Mouse (Mus musculus): ENCODE measurements around the gene Sdk1. TPM values are rescaled to one million over a fixed set of nuclear protein-coding genes. Genes with fewer than 3 reads are reported as not detected.

Sdk1 gene
- total RNA-seq, 2 experiments from 2014 or later, result 5.4 to 5.7 TPM

DNA sequence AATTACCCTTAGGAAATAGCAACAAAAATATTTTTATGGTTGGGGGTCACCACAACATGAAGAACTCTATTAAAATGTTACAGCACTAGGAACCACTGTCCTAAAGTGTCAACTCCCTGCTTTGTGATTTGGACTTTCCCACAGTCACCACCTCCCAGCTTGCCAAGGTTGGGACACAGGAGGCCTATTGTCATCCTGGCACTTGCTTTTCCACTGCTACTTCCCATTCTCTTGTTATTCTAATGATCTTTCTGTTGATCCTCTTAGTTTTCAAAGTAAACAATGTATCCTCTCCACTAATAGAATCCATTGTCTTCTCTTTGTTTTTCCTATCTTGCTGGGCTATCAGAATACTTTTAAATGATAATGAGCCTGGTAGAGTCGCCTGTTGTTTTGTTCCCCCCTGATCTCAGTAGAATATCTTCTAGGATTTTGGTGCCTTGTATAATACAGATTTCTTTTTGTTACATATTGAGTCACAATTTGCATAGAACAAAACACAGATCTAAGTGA lies 746.1 kb downstream of the Sdk1 start:
- DNase-seq (ENCODE audit: low spot score in 2 of 2), result no peak

DNA sequence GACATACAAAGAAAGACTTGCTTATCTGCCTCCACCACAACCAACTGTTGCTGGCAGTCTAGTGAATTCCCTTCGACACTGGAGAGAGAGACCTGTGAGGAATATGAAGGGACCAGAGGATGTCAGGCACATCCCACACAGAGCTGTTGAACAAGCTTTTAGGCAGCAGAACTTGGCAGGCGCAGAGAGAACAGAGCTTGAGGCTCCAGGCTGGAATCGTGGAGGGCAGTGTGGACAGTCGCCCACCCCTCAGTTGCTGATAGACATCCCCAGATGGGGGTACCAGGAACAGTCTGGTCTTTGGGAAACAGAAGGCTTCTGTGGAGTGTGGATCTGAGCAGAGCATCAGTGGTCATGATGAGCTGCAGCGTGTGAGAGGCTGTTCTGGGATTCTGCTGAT lies 747.4 kb downstream of the Sdk1 start:
- DNase-seq (ENCODE audit: low spot score in 2 of 2), result peak in 1 of 2 experiments; percentile 10

DNA sequence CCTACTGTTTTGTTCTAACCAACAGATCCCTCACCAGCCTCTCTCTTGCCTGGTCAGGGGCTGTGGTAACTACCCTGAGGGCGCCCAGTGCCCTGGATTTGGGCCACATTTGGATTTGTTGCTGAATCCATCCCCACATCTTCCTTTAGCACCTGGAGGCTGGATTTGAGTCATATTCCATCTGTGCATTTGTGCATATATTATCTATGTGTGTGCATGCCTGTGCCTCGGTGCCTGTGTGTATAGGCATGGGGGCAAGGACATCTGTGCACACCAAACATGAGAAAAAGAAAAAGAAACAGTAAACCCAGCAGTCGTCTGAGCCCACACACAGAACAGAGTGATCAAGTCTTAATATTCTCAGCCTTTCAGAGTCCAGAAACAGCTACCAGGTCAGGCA lies 752.9 kb downstream of the Sdk1 start:
- no peak for DNase-seq (ENCODE audit: low spot score in 2 of 2)

DNA sequence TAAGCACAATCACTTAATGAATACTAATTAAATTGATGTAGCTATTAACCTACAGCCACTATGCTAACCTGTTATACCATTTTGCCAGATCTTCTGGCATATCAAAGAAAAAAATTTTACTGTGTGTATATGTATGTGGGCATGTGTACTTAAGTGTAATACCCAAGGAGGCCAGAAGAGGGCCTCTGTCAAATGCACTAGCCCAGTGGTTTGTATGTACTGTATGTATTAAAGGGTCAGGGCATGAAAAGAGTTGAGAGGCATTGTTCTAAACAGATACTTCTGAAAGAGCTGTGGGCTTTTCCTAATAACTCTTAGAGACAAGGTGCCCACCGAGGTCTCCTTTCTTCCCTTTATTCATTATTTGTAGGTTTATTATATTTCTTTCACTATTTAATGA lies 759.0 kb downstream of the Sdk1 start:
- no peak for DNase-seq (ENCODE audit: low spot score in 2 of 2)

DNA sequence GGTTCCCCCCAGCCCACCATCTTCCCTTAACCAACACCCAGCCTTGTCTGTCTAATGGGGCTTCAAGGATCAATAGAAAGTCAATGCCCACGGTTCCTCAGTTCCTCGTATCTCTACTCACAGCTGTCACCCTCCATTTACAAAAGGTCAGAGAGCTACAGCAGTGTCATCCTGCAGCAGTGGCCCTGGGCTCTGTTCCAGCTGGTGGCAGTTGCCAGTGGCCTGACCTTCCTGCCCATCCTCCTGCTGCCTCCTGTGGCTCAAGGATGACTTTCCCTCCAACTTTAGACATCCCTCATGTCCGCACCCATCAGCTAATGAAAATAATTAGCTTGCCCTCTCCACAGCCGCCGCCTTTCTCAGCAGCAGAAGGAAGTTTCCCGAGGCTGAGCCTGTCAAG lies 759.8 kb downstream of the Sdk1 start:
- no peak for DNase-seq (ENCODE audit: low spot score in 2 of 2)

DNA sequence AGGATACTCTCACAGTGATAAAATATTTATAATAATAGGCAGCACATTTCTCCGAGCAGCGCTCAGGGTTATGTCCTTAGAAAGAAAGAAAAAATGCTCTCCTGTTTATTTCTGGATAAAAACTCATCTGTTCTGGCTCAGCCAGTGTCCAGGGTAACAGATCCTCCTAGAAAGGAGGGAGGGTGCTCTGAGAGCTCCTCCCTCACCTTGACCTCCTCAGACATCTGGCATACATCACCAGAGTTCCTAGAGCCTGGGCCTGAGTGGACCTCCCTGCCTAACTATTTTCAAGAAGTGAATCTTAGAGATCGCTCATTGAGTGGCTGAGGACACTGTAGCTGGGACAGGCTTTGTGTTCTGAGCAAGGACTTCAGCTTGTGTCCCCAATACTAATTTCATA lies 760.7 kb downstream of the Sdk1 start:
- no peak for DNase-seq (ENCODE audit: low spot score in 2 of 2)

DNA sequence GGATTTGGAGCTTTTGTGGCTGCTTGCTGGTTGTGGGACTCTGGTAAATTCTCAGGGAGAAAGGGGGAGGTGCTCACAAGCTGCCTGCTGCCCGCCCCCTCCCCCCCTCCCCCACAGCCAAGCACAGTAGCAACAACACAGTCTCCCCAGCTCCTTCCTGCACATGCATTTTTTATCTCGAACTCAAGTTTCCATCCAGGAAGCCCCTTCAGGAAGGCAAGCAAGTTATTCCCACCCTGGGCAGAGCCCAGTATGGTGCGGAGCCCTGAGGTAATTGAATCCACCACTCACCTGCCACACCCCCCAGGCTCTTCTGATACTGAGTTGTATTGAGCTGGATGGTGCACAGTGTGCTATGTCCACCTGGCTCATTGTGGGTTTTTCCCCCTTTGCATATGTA lies 768.9 kb downstream of the Sdk1 start:
- DNase-seq (ENCODE audit: low spot score in 2 of 2), result no peak

DNA sequence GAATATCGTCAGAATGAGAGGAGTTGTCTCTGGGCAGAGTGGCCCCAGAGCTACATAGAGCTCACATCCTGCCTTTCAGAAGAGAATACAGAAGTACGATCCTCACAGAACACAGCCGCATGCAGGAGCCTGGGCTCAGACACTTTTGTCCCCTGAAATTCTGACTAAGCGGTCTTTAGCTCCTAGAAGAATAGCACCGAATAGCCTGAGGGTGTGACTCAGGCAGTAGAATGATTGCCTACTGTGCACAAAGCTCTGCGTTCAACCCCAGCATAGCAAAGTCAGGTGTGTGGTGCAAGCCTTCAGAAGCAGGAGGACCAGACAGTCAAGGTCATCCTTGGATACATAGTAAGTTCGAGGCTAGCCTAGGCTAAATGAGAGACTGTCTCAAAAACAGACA lies 775.7 kb downstream of the Sdk1 start:
- DNase-seq (ENCODE audit: low spot score in 2 of 2), result no peak

DNA sequence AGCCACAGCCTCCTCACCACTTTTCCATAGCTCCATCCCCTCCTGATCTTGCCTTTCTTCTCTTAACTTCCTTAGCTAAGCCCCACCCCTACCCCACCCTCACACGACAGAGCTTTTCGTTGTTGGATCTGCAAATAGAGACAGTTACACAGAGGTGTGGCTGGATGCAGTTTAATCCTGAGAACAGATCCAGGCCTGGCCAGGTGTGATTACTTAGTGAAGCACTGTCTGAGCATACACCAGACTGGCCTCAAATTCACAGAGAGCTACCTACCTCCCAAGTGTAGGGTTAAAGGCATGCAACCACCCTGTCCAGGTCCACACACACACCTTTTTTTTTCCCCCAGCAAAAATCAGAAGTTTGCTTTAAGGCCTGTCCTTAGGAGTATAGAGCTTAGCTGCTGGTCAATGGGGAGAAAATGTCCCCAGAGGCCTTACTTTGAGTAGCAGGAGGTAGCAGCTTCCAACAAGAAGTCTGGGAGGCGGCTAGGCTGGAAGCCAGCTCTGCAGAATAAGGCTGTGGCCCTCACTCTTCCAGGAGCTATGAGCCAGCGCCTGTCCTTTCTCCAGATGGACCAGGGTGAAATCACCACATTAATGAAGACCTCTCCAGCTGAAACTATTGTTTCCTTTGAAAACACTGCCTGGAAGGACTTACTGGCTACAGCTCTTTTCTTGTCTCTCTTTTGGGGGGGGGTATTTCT lies 781.7 kb downstream of the Sdk1 start:
- DNase-seq (ENCODE audit: low spot score in 2 of 2), result no peak

DNA sequence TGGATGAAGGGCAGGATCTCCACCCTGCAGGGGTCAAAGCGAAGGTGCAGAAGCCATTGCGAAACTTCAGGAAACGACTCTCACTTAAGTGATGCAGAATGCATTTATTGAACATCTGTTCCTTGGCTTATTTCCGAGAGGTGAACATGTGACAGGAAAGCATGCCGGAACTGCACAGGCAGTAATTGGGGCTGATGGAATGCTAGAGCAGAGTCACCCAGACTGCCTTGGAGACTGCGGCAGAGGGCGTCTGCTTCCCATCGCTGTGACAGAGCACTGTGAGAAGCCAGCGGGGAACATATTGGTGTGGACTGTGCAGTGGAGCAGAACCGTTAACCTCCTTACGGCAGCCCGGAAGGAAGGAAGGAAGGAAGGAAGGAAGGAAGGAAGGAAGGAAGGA lies 783.2 kb downstream of the Sdk1 start:
- DNase-seq (ENCODE audit: low spot score in 2 of 2), result peak in 1 of 2 experiments; percentile 13

DNA sequence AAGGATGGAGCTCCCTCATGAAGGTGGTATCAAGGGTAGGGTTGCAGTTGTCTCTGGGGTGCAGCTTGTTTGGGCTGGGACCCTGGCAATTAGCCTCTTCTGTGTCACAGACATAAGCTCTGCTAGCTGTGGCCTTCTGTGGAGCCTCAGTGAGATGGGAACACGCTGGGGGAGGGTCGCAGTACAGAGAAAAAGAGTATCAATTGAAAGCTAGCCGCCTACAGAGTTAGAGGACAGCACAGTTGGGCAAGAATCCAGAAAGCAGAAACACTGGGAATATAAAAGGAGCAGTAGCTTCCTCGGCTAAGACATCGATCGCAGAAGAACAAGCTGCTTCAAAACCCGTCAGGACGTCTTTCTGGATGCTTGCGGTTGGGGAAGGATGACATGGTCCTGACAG lies 795.2 kb downstream of the Sdk1 start:
- DNase-seq (ENCODE audit: low spot score in 2 of 2), result peak in 1 of 2 experiments; percentile 13

DNA sequence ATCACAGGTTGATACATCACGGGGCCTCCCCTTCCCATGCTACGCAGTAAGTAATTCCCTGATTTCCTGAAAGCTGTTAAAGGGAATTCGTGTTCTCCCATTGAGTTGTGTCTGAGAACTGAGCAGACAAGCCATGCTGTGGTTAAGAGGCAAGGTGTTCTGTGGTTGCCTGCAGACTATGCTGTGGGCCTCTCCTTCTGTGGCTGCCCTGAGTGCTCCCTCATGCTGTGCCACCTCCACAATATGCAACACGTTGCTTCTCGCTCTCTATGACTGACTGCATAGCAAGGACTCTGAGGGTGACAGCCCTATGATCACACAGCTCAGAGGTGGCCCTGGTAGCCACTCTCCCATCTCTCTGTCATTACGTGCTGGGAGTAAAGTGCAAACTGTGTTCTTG lies 797.9 kb downstream of the Sdk1 start:
- DNase-seq (ENCODE audit: low spot score in 2 of 2), result no peak

DNA sequence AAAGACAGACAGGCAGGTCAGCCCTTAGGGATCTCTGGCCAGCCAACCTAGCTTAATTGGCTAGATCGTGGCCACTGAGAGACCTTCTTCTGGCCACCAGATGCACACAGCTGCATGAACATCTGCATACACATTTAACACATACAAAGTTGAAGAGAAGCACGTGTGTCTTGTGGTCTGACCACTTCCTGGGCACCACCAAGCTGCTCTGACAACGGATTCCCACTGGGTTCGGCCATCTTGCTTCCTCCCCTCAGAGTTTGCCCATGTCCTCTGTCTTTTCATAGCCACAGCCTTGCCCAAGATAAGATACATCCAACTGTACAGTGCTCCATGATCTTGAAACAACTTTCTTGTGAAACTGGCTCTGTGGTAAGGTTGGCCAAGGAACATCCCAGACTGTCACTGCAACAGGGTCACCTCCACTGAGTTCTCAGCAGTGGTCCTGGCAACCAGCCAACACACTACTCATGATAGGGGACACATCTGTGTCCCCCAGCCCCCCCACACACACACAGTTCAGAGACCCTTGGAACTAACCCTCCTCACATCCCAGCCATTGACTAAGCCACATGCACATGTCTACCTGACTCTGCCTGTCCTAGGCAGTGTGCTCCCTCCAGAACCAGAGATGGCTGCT lies 798.7 kb downstream of the Sdk1 start:
- no peak for DNase-seq (ENCODE audit: low spot score in 2 of 2)

DNA sequence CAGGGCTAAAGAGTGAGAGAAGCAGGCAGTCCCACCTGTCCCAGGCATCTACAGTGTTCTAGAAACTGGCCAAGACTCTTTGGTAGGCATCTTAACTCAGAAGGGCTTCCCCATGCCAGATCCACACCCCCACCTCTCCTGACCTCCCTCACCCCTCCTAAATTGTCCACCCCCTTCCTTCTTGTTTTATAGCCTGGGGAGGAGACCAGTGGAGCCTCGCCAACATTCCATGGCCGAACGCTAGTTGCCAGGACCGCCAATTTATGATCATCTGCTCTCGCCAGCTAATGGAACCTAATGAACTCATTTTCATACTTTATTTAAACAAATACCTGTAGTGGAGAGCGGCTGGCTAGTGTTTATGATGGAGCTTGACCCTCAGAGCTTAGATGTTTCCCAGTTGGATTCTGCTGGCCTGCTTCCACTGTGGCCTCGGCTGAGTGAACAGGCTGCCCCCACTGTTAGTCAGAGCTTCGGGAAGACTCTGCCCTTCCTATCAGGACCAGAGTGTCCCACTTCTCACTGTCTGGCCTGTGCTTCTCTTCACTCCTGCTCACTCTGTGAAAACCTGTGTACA lies 800.0 kb downstream of the Sdk1 start:
- no peak for DNase-seq (ENCODE audit: low spot score in 2 of 2)

DNA sequence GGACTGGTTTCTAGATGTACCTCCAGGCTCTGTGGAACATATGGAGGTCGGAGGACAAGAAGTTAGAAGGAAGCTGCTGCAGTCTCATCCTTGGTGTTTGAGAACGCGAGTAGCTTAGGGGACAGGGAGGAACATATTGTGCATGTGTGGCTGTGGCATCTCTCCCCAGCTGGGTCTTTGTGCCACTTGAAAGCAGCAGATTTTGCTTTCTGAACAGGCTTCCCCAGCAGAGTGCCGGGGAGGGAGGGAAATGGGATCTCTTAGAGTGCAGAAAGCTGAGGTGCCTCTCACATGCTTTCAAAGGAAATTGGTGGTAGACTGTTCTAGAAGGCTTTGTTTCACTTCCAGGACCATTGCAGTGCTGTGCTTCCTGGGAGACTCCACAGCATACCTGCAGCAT lies 820.5 kb downstream of the Sdk1 start:
- DNase-seq (ENCODE audit: low spot score in 2 of 2), result peak; percentile 14 to 46

DNA sequence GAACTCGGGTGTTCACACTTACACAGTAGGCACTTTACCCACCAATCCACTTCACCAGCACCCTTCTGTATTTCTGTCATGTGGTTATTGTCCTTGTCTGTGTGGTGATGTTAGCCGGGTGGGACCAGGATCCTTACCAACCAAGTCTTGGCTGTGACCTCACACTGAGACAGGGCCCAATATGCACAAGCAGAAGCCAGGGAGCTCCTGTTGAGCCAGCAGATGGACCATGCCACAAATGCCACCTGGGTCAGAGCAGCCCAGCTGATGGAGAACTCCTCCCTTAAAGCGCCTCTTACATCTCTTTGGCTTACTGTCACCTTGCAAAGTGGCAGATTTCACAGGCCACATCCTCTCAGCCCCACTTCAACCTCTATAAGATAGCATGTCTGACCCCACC lies 830.0 kb downstream of the Sdk1 start:
- DNase-seq (ENCODE audit: low spot score in 2 of 2), result no peak

DNA sequence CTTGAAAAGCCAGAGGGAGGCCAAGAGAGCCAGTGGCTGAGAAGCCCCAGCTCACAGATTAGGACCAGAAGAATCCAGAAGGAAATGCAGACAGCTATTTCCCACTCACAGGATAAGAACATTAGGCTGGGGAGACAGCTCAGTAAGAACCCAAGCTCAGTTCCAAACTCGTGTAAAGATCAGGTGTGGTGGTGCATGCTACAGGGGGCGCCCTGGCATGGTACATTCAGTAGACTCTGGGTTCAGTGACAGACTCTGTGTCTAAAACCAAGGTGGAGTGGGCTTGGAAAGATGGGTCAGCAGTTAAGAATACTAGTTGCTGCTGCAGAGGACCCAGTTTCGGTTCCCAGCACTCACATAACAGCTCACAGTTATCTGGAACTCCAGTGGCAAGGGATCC lies 832.6 kb downstream of the Sdk1 start:
- no peak for DNase-seq (ENCODE audit: low spot score in 2 of 2)

DNA sequence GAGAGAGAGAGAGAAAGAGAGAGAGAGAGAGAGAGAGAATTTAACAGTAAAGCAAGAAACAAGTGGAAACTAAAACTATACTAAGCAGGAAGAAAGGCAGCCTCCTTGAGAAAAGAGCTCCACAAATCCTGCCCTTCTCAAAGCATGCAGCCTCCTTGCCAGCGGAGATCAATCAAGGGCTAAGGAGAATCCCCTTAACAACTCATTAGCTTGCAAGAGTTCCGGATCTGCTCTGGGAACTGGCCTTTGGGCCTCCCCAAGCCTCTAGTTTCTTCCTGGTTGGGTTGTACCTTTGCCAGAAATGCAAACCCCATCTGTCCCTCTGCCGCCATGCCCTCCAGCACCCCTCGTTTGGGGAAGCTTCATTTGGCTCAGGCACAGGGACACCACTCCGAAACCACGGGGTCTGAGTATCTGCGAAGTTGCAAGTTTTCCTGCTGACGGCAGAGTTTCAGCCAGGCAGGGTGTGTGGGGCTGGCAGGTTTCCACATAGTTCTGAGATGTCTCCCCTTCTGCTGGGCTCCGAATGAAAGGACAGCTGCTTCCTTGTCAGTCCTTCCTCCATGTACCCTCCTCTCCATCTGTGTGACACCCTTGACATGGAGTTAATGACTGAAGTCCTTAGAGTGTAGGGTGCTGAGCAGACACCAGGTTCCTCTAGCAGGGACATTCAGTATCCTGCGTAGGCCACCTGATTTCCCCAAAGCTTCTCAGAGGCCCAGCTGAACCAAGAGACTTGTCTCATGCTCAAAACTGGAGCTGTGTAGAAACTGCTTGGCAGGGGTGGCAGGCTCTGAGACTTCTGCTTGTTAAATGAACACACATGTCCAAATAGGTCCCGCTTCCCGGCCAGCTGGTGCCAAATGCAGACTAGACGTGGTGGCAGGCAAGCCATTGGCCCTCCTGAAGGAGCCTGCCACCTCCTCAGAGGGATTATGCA lies 833.5 kb downstream of the Sdk1 start:
- peak; percentile 40 to 66 for DNase-seq (ENCODE audit: low spot score in 2 of 2)

DNA sequence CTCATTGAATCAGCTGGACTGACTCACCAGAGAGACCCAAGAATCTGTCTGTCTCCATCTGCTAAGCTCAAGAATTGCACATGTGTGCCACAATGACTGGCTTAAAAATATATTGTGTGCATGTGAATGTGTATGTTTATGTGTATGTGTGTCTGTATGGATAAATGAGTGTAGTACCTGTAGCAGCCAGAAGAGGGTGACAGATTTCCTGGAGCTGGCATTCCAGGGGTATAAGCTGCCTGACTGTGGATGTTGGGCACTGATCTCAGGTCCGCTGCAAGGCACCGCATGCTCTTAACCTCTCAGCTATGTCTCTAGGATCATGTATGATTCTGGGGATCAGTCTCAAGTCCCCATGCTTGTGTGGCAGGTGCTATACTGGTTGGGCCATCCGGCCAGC lies 839.4 kb downstream of the Sdk1 start:
- no peak for DNase-seq (ENCODE audit: low spot score in 2 of 2)

DNA sequence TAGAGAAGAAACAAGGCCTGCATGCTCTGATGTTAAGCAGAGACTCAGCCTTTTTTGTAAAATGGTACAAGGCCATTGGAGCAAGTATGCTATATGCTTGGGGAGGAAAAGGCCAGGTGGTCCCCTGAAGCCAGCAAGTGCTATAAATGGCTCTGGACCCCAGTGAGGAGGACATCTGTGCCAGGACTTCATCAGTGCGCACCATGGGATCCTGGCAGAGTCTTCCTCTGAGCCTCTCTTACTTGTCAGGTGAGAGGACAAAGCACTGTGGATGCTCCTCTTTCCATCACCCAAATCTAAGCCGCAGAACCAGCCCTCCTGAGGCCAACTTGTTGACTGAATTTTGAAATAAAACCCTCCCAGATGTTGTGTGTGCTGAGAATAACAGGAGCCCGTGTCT lies 839.8 kb downstream of the Sdk1 start:
- no peak for DNase-seq (ENCODE audit: low spot score in 2 of 2)

DNA sequence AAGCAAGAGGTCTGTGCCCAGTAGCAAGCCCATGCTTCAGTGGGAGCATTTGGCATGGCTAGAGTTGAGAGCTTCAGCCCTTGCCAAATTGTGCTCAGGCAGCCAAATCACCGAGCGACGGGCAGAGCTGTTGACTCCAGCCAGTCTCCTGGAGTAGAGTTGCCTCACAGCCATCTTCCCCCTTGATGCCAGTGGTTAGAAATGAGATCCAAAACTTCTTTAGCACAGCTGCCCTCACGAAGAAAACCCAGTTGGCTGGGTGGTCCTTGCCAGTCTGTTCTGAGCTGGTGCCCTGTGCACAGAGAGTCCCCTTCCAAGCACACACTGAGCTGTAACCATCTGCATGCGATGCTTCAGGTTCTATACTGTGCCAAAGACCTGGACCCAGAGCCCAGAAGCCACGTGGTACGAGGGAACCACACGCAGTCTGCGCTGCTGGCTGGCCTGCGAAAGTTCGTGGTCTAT lies 855.1 kb downstream of the Sdk1 start:
- DNase-seq (ENCODE audit: low spot score in 2 of 2), result no peak
